Mouse (Mus musculus) frontal cortex, postnatal 25 days (tissue): Measurements from ENCODE around the gene Sirt1.

ENCODE experiments used
- DNase-seq, 2 experiments: peaks; one replicate each; pipeline ENCODE4 v3.0.0; 2022; ENCODE audit warnings: low spot score in 2 of 2

The Sirt1 gene

DNA sequence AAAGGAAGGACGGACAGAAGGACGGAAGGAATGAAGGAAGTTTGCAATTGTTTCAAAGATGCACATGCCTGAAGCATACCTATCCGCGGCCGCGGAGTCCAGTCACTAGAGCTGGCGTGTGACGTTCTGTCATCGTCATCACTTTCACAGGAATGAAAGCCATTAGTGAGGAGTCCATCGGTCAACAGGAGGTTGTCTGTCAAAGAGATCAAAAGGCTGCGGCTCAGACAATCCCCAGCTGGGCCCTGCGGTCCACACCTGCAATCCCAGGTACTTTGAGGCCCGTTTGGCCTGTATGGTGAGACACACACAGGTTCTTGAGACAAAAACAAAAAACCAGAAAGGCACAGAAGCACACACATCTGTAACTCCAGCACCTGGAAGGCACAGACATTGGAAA is 44.6 kb downstream of the Sirt1 start:
- no peak for DNase-seq

DNA sequence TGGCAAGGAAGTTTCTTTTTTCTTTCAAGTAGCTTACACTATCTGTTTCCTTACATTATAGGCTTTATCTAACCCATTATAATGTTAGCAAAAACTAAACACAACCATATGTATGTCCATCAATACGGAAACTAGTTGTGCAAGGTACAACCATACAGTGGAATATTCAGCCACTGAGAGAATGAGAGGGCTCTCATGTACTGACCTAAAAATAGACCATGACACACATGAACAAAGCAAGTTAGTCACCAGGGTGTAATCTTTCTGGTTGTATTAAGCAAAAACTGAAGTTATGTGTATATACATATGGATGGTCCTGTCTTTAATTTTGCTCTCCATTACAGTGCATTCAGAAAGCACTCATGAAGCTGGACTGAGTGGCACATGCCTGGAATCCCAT is 54.4 kb downstream of the Sirt1 start:
- no peak for DNase-seq

GRCm38 (mm10) chr10:63313726-63314125 is 67.8 kb downstream of the Sirt1 start:
- DNase-seq = no peak

GRCm38 (mm10) chr10:63308582-63309366 is 72.7 kb downstream of the Sirt1 start:
- peak; percentile 76 to 83 for DNase-seq

DNA sequence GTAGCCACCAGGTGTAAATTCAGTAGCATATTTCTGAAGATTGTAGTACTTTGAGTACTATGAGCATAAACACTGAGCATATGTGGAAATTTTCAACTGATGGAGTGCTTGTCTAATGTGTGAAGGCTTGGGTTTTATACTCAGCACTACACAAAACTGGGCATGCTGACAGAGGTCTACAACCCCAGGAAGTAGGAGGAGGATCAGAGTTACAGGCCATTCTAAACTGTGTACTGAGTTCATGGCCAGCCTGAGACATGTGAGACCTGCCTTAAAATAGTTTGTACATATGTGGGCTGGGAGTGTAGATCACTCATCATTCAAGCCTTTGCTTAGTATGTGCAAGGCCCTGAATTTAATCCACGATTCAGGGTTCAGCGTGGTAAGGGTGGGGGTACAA is 79.1 kb downstream of the Sirt1 start:
- DNase-seq = no peak

GRCm38 (mm10) chr10:63282846-63283245 is 98.7 kb downstream of the Sirt1 start:
- DNase-seq = no peak

DNA sequence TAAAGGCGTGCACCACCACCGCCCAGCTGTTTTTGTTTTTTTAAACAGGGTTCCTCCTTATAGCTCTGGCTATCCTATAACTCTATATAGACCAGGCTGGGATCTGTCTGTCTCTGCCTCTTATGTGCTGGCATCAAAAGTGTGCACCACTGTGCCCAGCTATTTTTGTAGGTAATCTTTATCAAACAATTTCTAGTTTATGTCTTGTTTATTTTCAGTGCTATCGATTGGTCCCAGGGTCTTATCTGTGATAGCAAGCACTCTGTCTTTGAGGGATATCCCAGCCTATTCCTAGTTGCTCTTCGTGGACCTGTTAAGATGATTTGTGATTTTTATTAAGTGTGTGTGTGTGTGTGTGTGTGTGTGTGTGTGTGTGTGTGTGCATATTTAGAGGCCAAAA is 99.1 kb downstream of the Sirt1 start:
- no peak for DNase-seq

DNA sequence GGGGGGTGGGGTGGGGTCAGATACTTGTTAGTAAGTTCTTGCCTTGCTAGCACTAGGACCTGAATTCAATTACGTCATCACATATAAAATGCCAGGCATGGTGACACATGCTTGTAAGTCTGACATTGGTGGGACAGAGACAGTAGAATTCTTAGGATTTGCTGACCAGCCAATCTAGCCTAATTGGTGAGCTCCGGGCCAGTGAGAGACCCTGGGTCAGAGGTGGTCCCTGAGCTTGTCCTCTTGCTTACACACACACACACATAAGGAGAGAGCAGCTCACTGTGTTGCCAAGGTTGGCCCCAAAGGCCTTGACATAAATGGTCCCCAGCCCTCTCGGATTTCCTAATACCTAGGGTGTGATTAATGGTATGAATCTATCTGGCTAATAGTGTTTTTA is 101.7 kb downstream of the Sirt1 start:
- no peak for DNase-seq

DNA sequence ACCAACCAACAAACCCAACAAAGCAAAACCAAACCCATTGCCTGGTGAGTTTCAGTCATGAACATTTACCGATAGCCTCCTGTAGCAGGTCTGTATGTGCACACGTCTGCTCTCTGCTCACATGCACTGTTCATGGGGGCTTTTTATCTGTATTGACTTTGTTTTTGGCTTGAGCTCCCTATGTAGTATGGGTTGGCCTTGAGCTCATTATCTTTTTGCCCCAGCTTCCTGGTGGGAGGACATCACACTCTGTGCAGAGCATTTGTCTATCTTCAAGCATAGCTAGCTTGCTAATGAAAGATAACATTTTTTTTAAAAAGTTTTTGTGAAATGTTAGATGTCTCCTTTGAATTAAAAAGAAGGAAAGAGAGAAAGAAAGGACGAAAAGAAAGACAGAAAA is 104.5 kb downstream of the Sirt1 start:
- no peak for DNase-seq

DNA sequence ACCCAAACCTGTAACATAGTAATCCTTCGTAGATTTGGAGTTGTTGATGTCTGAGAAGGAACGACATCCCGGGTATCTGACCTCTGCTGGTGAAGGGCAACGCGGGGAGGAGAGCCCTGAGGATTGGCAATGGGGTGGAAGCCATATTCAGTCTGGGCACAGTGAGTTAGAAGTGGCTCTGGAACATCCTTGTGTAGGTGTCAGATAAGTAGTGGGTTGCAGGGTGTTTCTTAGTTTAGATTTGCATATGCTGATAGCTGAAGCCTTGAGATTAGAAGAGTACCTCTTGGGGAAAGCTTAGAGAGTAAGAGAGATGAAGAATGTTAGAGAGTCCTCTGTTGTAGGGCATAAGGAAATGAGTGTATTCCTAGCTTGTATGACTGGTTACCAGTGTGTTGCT is 108.6 kb downstream of the Sirt1 start:
- no peak for DNase-seq

- no peak for DNase-seq
These were observed 109.1 kb downstream of the Sirt1 start for GRCm38 (mm10) chr10:63272401-63272800.
